Mouse (Mus musculus): ENCODE measurements at regions not wholly inside any gene's neighbourhood (a gene's known extent, or its start where the extent isn't known, plus 50 kb on each side); places are given as distances from the start of the nearest gene placed in this dataset.
"Not testable (repeated sequence)": the region's sequence is repeated elsewhere in the genome, so short reads cannot be mapped to it uniquely, and the experiment has no call there.

- Histone ChIP-seq H3K27ac (no peak overlapping the region), H3K4me3 (no peak overlapping the region)
- no peak for DNase-seq
- no peak for TF ChIP-seq CTCF (IDR thresholded peaks at IDR 0.05)
- intact Hi-C loops (cut with DNase I): no loop called here
These were observed 86.5 kb upstream of the Abca1 start for GRCm38 (mm10) chr4:53246083-53246747.

DNA sequence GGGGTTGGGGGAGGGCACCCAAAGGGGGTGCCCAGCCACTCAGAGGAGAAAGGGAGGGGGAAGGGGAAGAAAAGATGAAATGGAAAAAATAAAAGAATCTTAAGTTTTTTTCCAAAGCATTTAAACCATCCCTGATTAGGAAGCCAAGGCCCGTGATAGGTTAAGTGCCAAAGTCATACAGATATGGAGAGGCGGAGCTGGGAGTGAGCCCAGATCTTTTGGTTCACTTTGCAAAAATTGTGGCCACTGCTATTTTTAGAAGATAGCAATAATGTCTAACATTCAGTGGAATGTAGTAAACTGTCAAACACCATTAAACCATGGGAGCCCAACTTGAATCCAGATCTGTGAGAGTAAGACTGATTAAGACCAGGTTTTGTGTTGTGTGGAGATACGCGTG is 85.9 kb upstream of the Abca1 start:
- no peak for DNase-seq
- Histone ChIP-seq H3K27ac (no peak overlapping the region), H3K4me3 (no peak overlapping the region)
- no peak for TF ChIP-seq CTCF (IDR thresholded peaks at IDR 0.05)
- intact Hi-C loops (cut with DNase I): no loop called here

- intact Hi-C loops (cut with DNase I); H3K27ac ChIP-seq; DNase-seq; H3K4me3 ChIP-seq: not testable (repeated sequence)
These were observed 83.8 kb upstream of the Abca1 start for GRCm38 (mm10) chr4:53243473-53243872.

GRCm38 (mm10) chr4:53239856-53240255 is 80.2 kb upstream of the Abca1 start:
- no peak for TF ChIP-seq CTCF (IDR thresholded peaks at IDR 0.05)
- DNase-seq: no peak
- no peak overlapping the region for H3K27ac ChIP-seq
- no peak overlapping the region for H3K4me3 ChIP-seq
- intact Hi-C loops (cut with DNase I): no loop called here

- intact Hi-C loops (cut with DNase I): no loop called here
- DNase-seq: no peak
- no peak for TF ChIP-seq CTCF (IDR thresholded peaks at IDR 0.05)
- H3K27ac ChIP-seq: no peak overlapping the region
- H3K4me3 ChIP-seq: no peak overlapping the region
These were observed 78.9 kb upstream of the Abca1 start for GRCm38 (mm10) chr4:53238314-53239259.

DNA sequence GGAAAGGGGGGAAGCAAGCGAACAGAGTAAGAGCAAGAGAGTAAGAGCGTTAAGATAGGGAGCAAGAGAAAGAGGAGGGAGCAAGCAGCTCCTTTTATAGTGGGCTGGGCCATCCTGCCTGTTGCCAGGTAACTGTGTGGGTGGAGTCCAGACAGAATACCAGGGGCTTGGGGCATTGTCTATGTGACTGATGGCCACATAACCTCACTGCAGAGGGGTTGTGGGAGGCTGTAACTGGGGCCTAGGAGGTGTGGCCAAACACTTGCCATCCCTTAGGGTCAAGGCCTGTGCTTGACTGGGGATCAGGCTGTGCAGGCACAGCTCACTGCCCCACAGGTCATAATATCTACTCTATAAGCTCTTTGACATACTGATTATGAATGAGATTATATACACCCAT is 76.2 kb upstream of the Abca1 start:
- H3K4me3 ChIP-seq: no peak overlapping the region
- no peak for DNase-seq
- no peak overlapping the region for H3K27ac ChIP-seq
- TF ChIP-seq CTCF (IDR thresholded peaks at IDR 0.05): no peak
- intact Hi-C loops (cut with DNase I): no loop called here

DNA sequence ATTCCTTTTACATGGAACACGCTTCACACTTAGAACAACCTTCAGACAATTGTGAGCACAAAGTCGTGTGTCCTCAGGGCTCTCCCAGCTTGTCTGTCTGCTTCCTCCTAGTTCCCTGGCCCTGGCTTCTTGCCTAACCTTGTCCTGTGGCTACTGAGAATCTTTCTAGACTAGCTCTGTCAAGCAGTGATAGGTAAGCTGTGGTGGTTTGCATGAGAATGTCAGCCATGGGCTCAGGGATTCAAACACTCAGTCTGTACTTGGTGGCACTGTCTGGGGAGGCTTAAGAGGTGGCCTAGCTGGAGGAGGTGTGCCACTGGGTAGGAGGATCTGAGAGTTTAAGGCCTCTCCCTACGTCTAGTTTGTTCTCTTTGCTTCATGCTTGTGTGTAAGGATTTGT is 72.7 kb upstream of the Abca1 start:
- intact Hi-C loops (cut with DNase I): no loop called here
- H3K4me3 ChIP-seq: no peak overlapping the region
- H3K27ac ChIP-seq: peak overlapping the region; percentile 63

GRCm38 (mm10) chr4:53231867-53232266 is 72.2 kb upstream of the Abca1 start:
- intact Hi-C loops (cut with DNase I): no loop called here
- no peak for DNase-seq
- Histone ChIP-seq H3K4me3 (no peak overlapping the region), H3K27ac (peak overlapping the region; percentile 63)
- no peak for TF ChIP-seq CTCF (IDR thresholded peaks at IDR 0.05)

More for the DNA sequence above, 72.7 kb upstream of the Abca1 start:
- DNase-seq: no peak
- TF ChIP-seq CTCF (IDR thresholded peaks at IDR 0.05): no peak

DNA sequence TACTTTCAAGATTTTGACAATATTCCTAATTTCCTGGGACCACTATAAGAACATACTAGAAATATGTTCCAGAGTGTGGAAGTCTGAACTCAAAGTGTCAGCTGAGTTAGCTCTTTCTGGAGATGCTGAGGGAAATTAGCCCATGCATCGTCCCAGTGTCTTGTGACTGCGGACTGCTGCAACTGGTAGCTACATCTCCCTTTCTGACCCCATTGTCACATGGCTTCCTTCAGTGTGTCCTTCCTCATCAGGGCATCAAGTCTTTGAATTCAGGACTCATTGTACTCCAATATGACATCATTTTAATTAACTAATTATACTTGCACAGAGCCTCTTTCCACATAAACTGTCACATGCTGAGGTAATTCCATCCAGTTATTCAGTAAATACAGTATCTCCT is 71.4 kb upstream of the Abca1 start:
- intact Hi-C loops (cut with DNase I): no loop called here
- no peak for DNase-seq

GRCm38 (mm10) chr4:53228444-53228843 is 68.7 kb upstream of the Abca1 start:
- Histone ChIP-seq H3K27ac (peak overlapping the region; percentile 25; the same call in 1 of the 2 replicates), H3K4me3 (no peak overlapping the region)
- intact Hi-C loops (cut with DNase I): no loop called here
- no peak for TF ChIP-seq CTCF (IDR thresholded peaks at IDR 0.05)
- DNase-seq: no peak

More for the DNA sequence above, 71.4 kb upstream of the Abca1 start:
- H3K27ac ChIP-seq: peak overlapping the region; percentile 52; the same call in 1 of the 2 replicates
- no peak for TF ChIP-seq CTCF (IDR thresholded peaks at IDR 0.05)
- H3K4me3 ChIP-seq: no peak overlapping the region

DNA sequence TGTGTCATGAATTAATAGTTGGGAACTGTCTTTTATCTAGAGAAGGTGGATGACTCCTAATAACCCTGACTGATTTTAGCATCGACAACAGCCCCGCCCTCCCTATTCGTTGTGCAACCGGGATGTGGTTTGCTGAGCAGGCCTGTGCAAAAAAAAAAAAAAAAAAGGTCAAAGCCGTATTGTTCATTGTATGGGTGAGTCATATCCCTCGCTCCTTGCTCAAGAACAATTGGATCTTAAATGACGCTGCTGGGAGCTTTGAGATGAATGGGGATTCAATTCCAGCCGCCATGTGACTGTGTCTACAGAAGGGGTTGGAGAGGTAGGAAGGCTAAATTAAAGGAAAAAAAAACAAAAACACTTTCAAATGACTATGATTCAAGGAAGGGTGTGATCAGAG is 68.1 kb upstream of the Abca1 start:
- no peak overlapping the region for H3K4me3 ChIP-seq
- H3K27ac ChIP-seq: no peak overlapping the region
- no peak for TF ChIP-seq CTCF (IDR thresholded peaks at IDR 0.05)
- intact Hi-C loops (cut with DNase I): no loop called here
- peak; percentile 49 for DNase-seq

GRCm38 (mm10) chr4:53227071-53227470 is 67.4 kb upstream of the Abca1 start:
- Histone ChIP-seq H3K4me3 (no peak overlapping the region), H3K27ac (no peak overlapping the region)
- intact Hi-C loops (cut with DNase I): no loop called here
- no peak for DNase-seq
- no peak for TF ChIP-seq CTCF (IDR thresholded peaks at IDR 0.05)

GRCm38 (mm10) chr4:53226376-53226775 is 66.7 kb upstream of the Abca1 start:
- H3K4me3 ChIP-seq: no peak overlapping the region
- TF ChIP-seq CTCF (IDR thresholded peaks at IDR 0.05): no peak
- H3K27ac ChIP-seq: no peak overlapping the region
- DNase-seq: no peak
- intact Hi-C loops (cut with DNase I): no loop called here
